Mouse (Mus musculus): ENCODE results near the gene Slc17a8. TPM values are rescaled to one million over a fixed set of nuclear protein-coding genes. Genes with fewer than 3 reads are reported as not detected.

Slc17a8 gene
- polyA plus RNA-seq, 1 experiment from 2014 or later: 4.4 TPM

DNA sequence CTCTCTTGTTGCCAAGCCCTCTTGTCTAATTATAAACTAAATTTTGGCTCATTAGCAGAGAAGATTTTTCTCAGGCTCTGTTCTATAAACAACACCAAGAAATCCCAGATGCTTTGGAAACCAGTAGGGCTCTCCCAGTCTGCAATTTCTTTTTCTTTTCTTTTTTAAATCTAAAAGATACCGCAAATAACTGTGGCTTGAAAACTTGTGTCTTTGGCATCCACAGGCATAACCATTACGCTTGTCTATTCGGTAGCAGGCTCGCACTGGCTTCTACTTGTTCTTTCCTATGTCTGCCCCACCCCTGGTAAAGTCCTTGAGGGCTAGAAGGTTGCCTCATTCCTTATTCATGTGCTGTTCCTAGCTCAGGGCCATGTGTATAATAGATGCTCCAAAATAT is 69.4 kb downstream of the Slc17a8 start:
- ATAC-seq: no peak
- no peaks in the 10 kb centered on the region for H3K27me3 ChIP-seq (replicated peaks; ENCODE audit: control insufficient read depth, insufficient read depth, low read length)
- H3K9me3 ChIP-seq (ENCODE audit: control insufficient read depth, low read length): no peaks in the 10 kb centered on the region
- 88% methylated on average over 4 of the region's 4 CpGs for WGBS
- H3K4me3 ChIP-seq (ENCODE audit: low read length): no peak overlapping the region
- H3K9ac ChIP-seq (ENCODE audit: low read depth, low read length): no peak overlapping the region
- H3K36me3 ChIP-seq (ENCODE audit: control insufficient read depth, insufficient read depth, low read length): no peaks in the 10 kb centered on the region
- no peak overlapping the region for H3K4me2 ChIP-seq (ENCODE audit: low read length)
- no peak overlapping the region for H3K27ac ChIP-seq (ENCODE audit: low read depth, low read length)
- no peaks in the 10 kb centered on the region; the same call in 1 of the 2 replicates for H3K4me1 ChIP-seq (ENCODE audit: control insufficient read depth, insufficient read depth, low read depth, low read length)

GRCm38 (mm10) chr10:89548028-89548427 is 73.0 kb downstream of the Slc17a8 start:
- no peak overlapping the region for H3K9ac ChIP-seq (ENCODE audit: low read depth, low read length)
- peak overlapping the region; percentile 50 for H3K27ac ChIP-seq (ENCODE audit: low read depth, low read length)
- H3K4me3 ChIP-seq (ENCODE audit: low read length): no peak overlapping the region
- H3K9me3 ChIP-seq (ENCODE audit: control insufficient read depth, low read length): no peaks in the 10 kb centered on the region
- no peak overlapping the region for H3K4me2 ChIP-seq (ENCODE audit: low read length)
- H3K36me3 ChIP-seq (ENCODE audit: control insufficient read depth, insufficient read depth, low read length): no peaks in the 10 kb centered on the region
- ATAC-seq: peak; percentile 61
- H3K4me1 ChIP-seq (ENCODE audit: control insufficient read depth, insufficient read depth, low read depth, low read length): no peaks in the 10 kb centered on the region; the same call in 1 of the 2 replicates
- 35% methylated on average over 6 of the region's 6 CpGs for WGBS
- H3K27me3 ChIP-seq (replicated peaks; ENCODE audit: control insufficient read depth, insufficient read depth, low read length): no peaks in the 10 kb centered on the region

GRCm38 (mm10) chr10:89546989-89547388 is 74.1 kb downstream of the Slc17a8 start:
- H3K4me3 ChIP-seq (ENCODE audit: low read length): no peak overlapping the region
- no peak for ATAC-seq
- no peaks in the 10 kb centered on the region for H3K27me3 ChIP-seq (replicated peaks; ENCODE audit: control insufficient read depth, insufficient read depth, low read length)
- H3K4me2 ChIP-seq (ENCODE audit: low read length): no peak overlapping the region
- H3K36me3 ChIP-seq (ENCODE audit: control insufficient read depth, insufficient read depth, low read length): no peaks in the 10 kb centered on the region
- no peaks in the 10 kb centered on the region; the same call in 1 of the 2 replicates for H3K4me1 ChIP-seq (ENCODE audit: control insufficient read depth, insufficient read depth, low read depth, low read length)
- no peak overlapping the region for H3K9ac ChIP-seq (ENCODE audit: low read depth, low read length)
- no peaks in the 10 kb centered on the region for H3K9me3 ChIP-seq (ENCODE audit: control insufficient read depth, low read length)
- WGBS: 88% methylated on average over 2 of the region's 2 CpGs
- no peak overlapping the region for H3K27ac ChIP-seq (ENCODE audit: low read depth, low read length)

- H3K27me3 ChIP-seq (replicated peaks; ENCODE audit: control insufficient read depth, insufficient read depth, low read length): no peaks in the 10 kb centered on the region
- no peaks in the 10 kb centered on the region for H3K36me3 ChIP-seq (ENCODE audit: control insufficient read depth, insufficient read depth, low read length)
- H3K9me3 ChIP-seq (ENCODE audit: control insufficient read depth, low read length): no peaks in the 10 kb centered on the region
- H3K4me2 ChIP-seq (ENCODE audit: low read length): no peak overlapping the region
- WGBS: 82% methylated on average over 6 of the region's 6 CpGs
- no peak overlapping the region for H3K4me3 ChIP-seq (ENCODE audit: low read length)
- H3K4me1 ChIP-seq (ENCODE audit: control insufficient read depth, insufficient read depth, low read depth, low read length): no peaks in the 10 kb centered on the region; the same call in 1 of the 2 replicates
- no peak overlapping the region for H3K27ac ChIP-seq (ENCODE audit: low read depth, low read length)
- no peak overlapping the region for H3K9ac ChIP-seq (ENCODE audit: low read depth, low read length)
- ATAC-seq: no peak
These were observed 77.2 kb downstream of the Slc17a8 start for GRCm38 (mm10) chr10:89543867-89544266.

DNA sequence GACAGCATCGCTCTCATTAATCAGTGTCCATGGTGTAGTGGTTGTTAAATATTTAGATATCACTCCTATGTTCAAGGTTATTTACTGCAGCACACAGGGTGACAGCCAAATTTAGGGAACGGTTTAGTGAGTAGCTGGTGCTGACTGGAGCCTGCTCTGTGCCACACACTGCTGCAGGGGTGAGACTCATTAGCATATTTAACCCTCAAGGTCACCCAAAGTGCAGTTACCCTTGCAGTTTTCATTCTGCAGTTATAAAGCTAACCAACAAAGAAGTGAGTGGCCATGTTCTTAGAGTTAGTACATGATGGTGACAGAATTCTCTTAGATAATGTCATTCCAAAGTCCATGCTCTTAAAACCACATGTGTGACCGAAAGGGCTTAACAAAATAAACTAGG is 78.7 kb downstream of the Slc17a8 start:
- H3K36me3 ChIP-seq (ENCODE audit: control insufficient read depth, insufficient read depth, low read length): no peaks in the 10 kb centered on the region
- no peak overlapping the region for H3K4me2 ChIP-seq (ENCODE audit: low read length)
- no peaks in the 10 kb centered on the region for H3K9me3 ChIP-seq (ENCODE audit: control insufficient read depth, low read length)
- H3K27ac ChIP-seq (ENCODE audit: low read depth, low read length): no peak overlapping the region
- no peak overlapping the region for H3K4me3 ChIP-seq (ENCODE audit: low read length)
- WGBS: 80% methylated on average over 3 of the region's 3 CpGs
- H3K27me3 ChIP-seq (replicated peaks; ENCODE audit: control insufficient read depth, insufficient read depth, low read length): no peaks in the 10 kb centered on the region
- no peaks in the 10 kb centered on the region for H3K4me1 ChIP-seq (ENCODE audit: control insufficient read depth, insufficient read depth, low read depth, low read length)
- ATAC-seq: no peak
- H3K9ac ChIP-seq (ENCODE audit: low read depth, low read length): no peak overlapping the region

DNA sequence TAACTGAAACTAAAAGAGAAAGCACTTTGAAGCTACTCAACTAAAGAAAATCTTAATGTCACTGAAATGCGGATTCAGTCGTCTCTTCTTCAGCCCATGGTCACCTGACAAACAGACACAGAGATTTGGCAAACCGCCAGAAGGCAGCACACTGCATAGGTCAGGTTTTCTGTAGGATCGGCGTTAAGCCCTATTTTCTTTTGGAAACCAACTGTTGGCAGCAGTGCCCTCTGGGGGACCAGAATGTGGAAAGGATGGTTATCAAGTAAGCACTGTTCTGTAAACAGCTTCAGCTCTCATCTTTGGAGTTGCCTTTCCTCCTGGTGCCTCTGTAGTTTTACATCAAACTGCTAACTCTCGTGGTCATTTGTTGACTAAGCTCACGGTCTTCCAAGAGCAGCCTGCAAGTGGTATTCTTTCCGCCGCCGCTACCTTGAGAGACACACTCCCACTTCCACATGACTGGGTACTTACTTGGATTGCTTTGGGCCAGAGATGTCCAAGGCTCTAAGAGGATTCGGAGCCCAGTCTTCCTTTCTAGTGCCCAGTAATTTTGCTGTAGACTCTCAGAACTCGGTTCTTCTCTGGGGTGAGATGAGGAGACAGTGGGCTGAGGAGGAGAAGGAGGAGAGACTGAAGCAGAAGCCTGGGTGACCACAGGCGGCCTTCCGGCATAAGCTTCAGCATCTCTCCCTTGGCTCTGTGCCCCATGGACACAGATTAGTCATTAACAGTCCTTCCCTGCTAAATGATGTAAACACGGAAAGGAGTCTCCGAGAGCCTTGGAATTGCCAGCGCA is 87.9 kb downstream of the Slc17a8 start, which contains the start of gene Nr1h4:
TSS of gene Nr1h4 (minus strand) at position 657 of the 799 bp plus-strand sequence.
- 68% methylated on average over 17 of the region's 17 CpGs for WGBS
- no peak within 1 kb of the TSS for H3K27ac ChIP-seq (ENCODE audit: low read depth, low read length)
- H3K4me3 ChIP-seq (ENCODE audit: low read length): no peak within 1 kb of the TSS
- no peak within 1 kb of the TSS for H3K9ac ChIP-seq (ENCODE audit: low read depth, low read length)
- ATAC-seq: no peak
- no peaks in the 10 kb centered on the region for H3K36me3 ChIP-seq (ENCODE audit: control insufficient read depth, insufficient read depth, low read length)
- peaks cover 4% of the 10 kb centered on the region; the same call in 1 of the 2 replicates for H3K4me1 ChIP-seq (ENCODE audit: control insufficient read depth, insufficient read depth, low read depth, low read length)
- H3K27me3 ChIP-seq (replicated peaks; ENCODE audit: control insufficient read depth, insufficient read depth, low read length): no peaks in the 10 kb centered on the region
- H3K4me2 ChIP-seq (ENCODE audit: low read length): peak within 1 kb of the TSS; percentile 17; the same call in 1 of the 2 replicates
- H3K9me3 ChIP-seq (ENCODE audit: control insufficient read depth, low read length): no peaks in the 10 kb centered on the region

- H3K4me3 ChIP-seq (ENCODE audit: low read length): no peak overlapping the region
- no peaks in the 10 kb centered on the region for H3K9me3 ChIP-seq (ENCODE audit: control insufficient read depth, low read length)
- no peak overlapping the region for H3K4me2 ChIP-seq (ENCODE audit: low read length)
- peaks cover 4% of the 10 kb centered on the region; the same call in 1 of the 2 replicates for H3K4me1 ChIP-seq (ENCODE audit: control insufficient read depth, insufficient read depth, low read depth, low read length)
- no peaks in the 10 kb centered on the region for H3K27me3 ChIP-seq (replicated peaks; ENCODE audit: control insufficient read depth, insufficient read depth, low read length)
- 70% methylated on average over 5 of the region's 5 CpGs for WGBS
- no peaks in the 10 kb centered on the region for H3K36me3 ChIP-seq (ENCODE audit: control insufficient read depth, insufficient read depth, low read length)
- ATAC-seq: no peak
- no peak overlapping the region for H3K9ac ChIP-seq (ENCODE audit: low read depth, low read length)
- no peak overlapping the region for H3K27ac ChIP-seq (ENCODE audit: low read depth, low read length)
These were observed 88.6 kb downstream of the Slc17a8 start for GRCm38 (mm10) chr10:89532451-89532850.

DNA sequence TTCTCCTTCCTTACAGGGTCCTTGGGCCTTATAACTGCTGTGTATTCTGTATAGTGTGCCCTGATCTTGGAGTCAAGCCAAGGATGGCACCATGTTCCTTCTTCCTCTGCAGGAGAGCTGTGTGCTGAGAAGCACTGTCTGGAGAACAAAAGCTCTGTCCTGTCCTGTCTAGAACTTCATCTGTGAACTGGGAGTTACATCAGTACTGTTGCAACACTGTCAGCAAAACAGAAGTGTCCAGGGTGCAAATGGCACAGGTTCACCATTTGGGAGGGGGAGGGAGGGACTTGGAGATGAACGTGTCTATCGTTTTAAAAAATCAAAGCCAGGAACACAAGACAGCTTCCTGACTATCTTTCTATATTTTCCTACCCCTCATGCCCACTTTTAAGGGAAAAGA is 89.1 kb downstream of the Slc17a8 start:
- 76% methylated on average over 2 of the region's 2 CpGs for WGBS
- Histone ChIP-seq H3K4me3 (ENCODE audit: low read length) (no peak overlapping the region), H3K9me3 (ENCODE audit: control insufficient read depth, low read length) (no peaks in the 10 kb centered on the region), H3K9ac (ENCODE audit: low read depth, low read length) (no peak overlapping the region), H3K27ac (ENCODE audit: low read depth, low read length) (no peak overlapping the region), H3K36me3 (ENCODE audit: control insufficient read depth, insufficient read depth, low read length) (no peaks in the 10 kb centered on the region), H3K27me3 (replicated peaks; ENCODE audit: control insufficient read depth, insufficient read depth, low read length) (no peaks in the 10 kb centered on the region), H3K4me1 (ENCODE audit: control insufficient read depth, insufficient read depth, low read depth, low read length) (peaks cover 4% of the 10 kb centered on the region; the same call in 1 of the 2 replicates), H3K4me2 (ENCODE audit: low read length) (no peak overlapping the region)
- ATAC-seq: peak; percentile 18; the same call in 1 of the 2 replicates

DNA sequence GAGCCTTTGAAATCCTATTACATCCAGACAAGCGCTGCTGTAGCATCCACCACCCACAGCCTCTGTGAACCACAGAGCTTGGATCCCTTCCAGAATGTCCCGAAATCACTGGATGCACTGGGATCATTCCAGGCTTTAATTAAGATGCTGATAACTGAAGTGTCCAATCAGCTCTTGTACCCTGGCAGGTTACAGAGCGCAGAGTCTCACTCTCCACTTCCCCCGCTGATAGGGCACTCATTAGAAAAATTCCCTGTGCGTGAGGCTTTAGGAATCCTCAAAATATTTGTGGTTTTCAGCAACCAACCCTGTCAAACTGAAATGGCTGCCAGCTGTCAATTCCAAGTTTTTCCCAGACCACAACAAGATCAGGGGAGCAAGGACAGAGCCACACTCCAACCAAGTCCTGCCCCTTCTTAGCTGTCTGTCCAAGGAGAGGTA is 89.8 kb downstream of the Slc17a8 start:
- peak; percentile 83 for ATAC-seq
- WGBS: 35% methylated on average over 5 of the region's 5 CpGs

More for the DNA sequence above, 89.8 kb downstream of the Slc17a8 start:
- Histone ChIP-seq H3K27me3 (replicated peaks; ENCODE audit: control insufficient read depth, insufficient read depth, low read length) (no peaks in the 10 kb centered on the region), H3K4me1 (ENCODE audit: control insufficient read depth, insufficient read depth, low read depth, low read length) (peaks cover 4% of the 10 kb centered on the region; the same call in 1 of the 2 replicates), H3K9me3 (ENCODE audit: control insufficient read depth, low read length) (no peaks in the 10 kb centered on the region), H3K36me3 (ENCODE audit: control insufficient read depth, insufficient read depth, low read length) (no peaks in the 10 kb centered on the region), H3K4me2 (ENCODE audit: low read length) (no peak overlapping the region), H3K27ac (ENCODE audit: low read depth, low read length) (no peak overlapping the region), H3K4me3 (ENCODE audit: low read length) (no peak overlapping the region), H3K9ac (ENCODE audit: low read depth, low read length) (no peak overlapping the region)
